Mouse (Mus musculus): ENCODE measurements around the gene Crybg1.

DNA sequence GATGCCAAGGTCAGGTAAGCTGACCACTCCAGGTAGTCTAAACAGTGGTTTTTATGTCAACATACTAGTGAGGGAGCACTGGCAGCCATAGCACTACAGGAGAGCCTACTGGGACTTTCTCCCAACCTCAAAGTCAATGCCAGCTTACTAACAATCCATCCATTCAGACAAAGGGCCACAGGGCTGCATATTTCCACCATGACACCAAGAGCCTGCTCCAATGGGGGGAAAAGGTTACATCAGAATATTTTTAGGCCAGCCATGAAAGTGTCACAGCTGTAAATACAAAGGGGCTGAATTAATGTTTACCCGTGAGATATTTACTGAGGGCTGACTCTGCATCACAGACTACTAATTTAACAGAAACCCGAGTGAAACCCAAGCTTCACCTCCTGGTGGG is 175.4 kb downstream of the Crybg1 start:
- TF ChIP-seq CHD2 (IDR thresholded peaks at IDR 0.05; ENCODE audit: low read depth, low read length) (no peak), ZNF384 (IDR thresholded peaks at IDR 0.05; ENCODE audit: low read depth, low read length) (no peak), ZC3H11A (IDR thresholded peaks at IDR 0.05; ENCODE audit: borderline replicate concordance, low read depth, low read length) (no peak), MAFK (IDR thresholded peaks at IDR 0.05; ENCODE audit: insufficient read depth, low read depth, low read length) (no peak), HCFC1 (IDR thresholded peaks at IDR 0.05; ENCODE audit: borderline replicate concordance, insufficient read depth, low read length) (no peak)
